In genomic region chr7:25109355-25109754, GRCm38 (mm10) we compare ENCODE assay signal across 20 mouse cellular contexts.
"Had no signal": no experiment of that assay in that cellular context is flagged by ENCODE, and none has a peak within 500 bp of the region (broad histone marks: within the 10 kb centered on the region; RNA-seq: fewer than 3 reads in every experiment).

No protein-coding gene starts in this region.

- DNase-seq: kidney, adult 8-10 months; kidney, postnatal 10 days; kidney, postnatal 36 days; left cerebral cortex, postnatal 4 days; liver, postnatal 0 days; lung, embryonic 14.5 days; right cerebral cortex, adult 18-20 months; right cerebral cortex, postnatal 14 days; right cerebral cortex, postnatal 4 days; thymus, adult 18-20 months; thymus, postnatal 36 days had no signal

- H3K27me3 ChIP-seq: kidney, embryonic 15.5 days; limb, embryonic 12.5 days; limb, embryonic 15.5 days; midbrain, embryonic 12.5 days; midbrain, embryonic 15.5 days had no signal

- H3K4me2 ChIP-seq: kidney, embryonic 15.5 days; limb, embryonic 12.5 days; limb, embryonic 15.5 days; liver, embryonic 11.5 days; lung, embryonic 14.5 days; midbrain, embryonic 12.5 days; midbrain, embryonic 15.5 days had no signal

- H3K4me1 ChIP-seq: limb, embryonic 15.5 days; midbrain, embryonic 15.5 days had no signal

- H3K9me3 ChIP-seq: kidney, embryonic 15.5 days; limb, embryonic 12.5 days; limb, embryonic 15.5 days; midbrain, embryonic 12.5 days; midbrain, embryonic 15.5 days had no signal

- H3K9ac ChIP-seq: kidney, embryonic 15.5 days; limb, embryonic 12.5 days; limb, embryonic 15.5 days; liver, embryonic 14.5 days; liver, postnatal 0 days; lung, embryonic 14.5 days; midbrain, embryonic 12.5 days; midbrain, embryonic 15.5 days had no signal

- ATAC-seq: liver, postnatal 0 days; lung, postnatal 0 days; midbrain, embryonic 15.5 days had no signal

- H3K27ac ChIP-seq: kidney, embryonic 15.5 days; limb, embryonic 12.5 days; limb, embryonic 15.5 days; liver, embryonic 14.5 days; macrophage; midbrain, embryonic 12.5 days; midbrain, embryonic 15.5 days had no signal

- H3K4me3 ChIP-seq: kidney, embryonic 15.5 days; limb, embryonic 12.5 days; limb, embryonic 15.5 days; midbrain, embryonic 12.5 days; midbrain, embryonic 15.5 days had no signal

- H3K36me3 ChIP-seq: kidney, embryonic 15.5 days; limb, embryonic 12.5 days; limb, embryonic 15.5 days; midbrain, embryonic 12.5 days had no signal
